Mouse (Mus musculus): Measurements from ENCODE around the gene Cd160.
A peak's percentile ranks its signal among the peaks of the same experiment; 100 is the strongest.

Gene Cd160

GRCm38 (mm10) chr3:96829856-96830255, 705 bp upstream of the Cd160 start:
- DNase-seq (ENCODE audit: low spot score in 2 of 2), result no peak

DNA sequence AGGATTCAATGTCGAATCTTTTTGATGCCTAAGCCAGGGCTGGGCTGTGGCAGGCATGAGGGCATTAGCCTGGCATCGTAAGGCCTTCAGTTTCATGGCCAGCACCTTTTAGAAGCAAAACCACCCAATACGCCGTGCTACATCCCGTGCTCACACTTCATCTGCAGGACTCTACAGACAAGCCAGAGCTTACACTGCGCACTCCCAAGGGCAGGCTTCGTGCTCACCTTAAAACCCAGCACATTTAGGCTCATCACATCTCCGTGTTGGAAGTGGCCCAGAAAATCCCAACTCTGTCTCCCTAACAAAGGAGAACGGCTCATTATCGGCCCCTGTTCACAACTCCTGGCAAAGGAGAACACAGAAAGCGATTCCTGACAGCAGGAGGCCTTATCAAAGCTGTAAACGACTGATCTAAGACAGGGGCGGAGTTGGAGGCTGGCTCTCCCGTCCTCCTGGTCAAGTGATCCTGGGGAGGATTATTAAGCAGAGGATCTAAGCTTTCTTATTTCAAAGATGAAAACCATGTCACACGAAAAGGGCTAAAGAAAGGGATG, 765 bp downstream of the Cd160 start:
- DNase-seq (ENCODE audit: low spot score in 2 of 2), result no peak

DNA sequence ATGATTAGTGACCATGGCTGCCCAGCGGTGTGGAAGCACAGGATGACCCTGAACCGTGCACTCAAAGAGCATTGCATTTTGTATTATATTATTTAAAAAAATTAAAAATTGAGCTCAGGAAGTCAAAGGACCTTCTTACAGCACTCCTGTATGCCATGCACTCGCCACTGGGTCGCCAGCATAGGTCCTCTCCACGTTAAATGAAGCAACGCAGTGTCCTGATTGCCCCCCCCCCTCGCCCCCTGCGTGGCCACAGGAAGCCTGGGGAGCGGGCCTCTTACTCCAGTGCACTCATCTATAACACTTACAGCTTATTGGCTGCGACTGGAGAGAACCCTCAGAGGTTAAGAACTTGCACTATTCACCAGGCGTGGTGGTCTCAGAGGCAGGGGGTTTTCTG, 3.9 kb downstream of the Cd160 start:
- DNase-seq (ENCODE audit: low spot score in 2 of 2), result no peak

DNA sequence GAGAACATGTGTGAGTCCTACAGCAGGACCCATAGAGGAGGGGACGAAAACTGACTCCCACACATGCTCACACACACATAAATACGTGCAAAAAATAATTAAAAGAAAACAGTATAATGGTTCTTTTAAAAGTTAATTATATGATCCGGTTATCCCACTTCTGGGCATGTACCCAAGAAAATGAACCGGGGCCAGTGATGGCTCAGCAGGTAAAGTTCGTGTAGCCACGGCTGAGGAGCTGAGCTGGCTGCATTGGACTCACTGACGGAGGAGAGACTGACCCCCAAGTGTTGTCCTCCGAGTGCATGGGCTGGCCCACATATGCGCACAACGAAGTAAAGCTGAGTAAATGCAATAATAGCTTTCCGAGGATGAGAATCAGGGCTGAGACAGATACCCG, 4.5 kb downstream of the Cd160 start:
- no peak for DNase-seq (ENCODE audit: low spot score in 2 of 2)

GRCm38 (mm10) chr3:96823701-96824100, 5.5 kb downstream of the Cd160 start:
- no peak for DNase-seq (ENCODE audit: low spot score in 2 of 2)

DNA sequence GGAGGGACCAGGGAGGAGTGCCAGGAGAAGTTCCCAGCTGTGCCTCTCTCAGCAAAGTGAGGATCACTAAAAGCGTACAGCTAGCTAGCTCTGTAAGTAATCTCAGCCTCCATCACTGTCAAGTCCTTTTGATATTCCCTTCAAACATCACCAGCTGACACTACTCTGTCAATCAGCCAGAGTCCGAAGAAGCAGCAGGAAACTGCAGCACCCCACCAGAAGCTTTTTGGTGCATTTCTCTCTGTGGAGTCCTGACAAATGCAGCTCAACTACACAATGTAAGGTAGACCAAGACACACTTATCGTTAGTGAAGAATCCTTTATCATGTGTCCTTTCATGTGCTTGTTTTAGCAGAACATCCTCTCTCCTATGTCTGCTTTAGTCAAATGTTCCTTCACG, 7.6 kb downstream of the Cd160 start:
- no peak for DNase-seq (ENCODE audit: low spot score in 2 of 2)

- no peak for DNase-seq (ENCODE audit: low spot score in 2 of 2)
Measured at GRCm38 (mm10) chr3:96820116-96820915, 8.8 kb downstream of the Cd160 start.

DNA sequence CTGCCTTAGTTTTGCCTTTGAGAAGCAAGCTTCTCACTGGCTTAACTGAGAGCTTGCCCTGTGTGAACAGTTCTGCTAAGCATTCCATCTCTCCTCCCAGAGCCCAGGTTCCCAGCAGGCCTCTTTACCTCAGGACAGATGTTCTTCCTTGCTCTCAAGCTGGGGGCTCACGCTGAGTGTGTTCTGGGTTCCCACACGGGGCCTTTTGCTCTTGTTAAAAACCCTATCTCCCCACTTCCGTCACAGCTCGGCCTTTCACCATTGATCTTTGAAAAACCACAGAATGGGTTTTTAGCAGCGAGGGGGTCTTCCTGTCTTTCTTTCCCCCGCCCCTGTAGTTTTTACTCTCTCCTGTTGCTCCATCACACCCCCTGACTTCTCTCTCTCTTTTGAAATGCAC, 14.8 kb downstream of the Cd160 start:
- no peak for DNase-seq (ENCODE audit: low spot score in 2 of 2)

GRCm38 (mm10) chr3:96813591-96814244, 15.4 kb downstream of the Cd160 start:
- no peak for DNase-seq (ENCODE audit: low spot score in 2 of 2)

GRCm38 (mm10) chr3:96813106-96813505, 16.0 kb downstream of the Cd160 start:
- DNase-seq (ENCODE audit: low spot score in 2 of 2), result peak; percentile 11 to 41

DNA sequence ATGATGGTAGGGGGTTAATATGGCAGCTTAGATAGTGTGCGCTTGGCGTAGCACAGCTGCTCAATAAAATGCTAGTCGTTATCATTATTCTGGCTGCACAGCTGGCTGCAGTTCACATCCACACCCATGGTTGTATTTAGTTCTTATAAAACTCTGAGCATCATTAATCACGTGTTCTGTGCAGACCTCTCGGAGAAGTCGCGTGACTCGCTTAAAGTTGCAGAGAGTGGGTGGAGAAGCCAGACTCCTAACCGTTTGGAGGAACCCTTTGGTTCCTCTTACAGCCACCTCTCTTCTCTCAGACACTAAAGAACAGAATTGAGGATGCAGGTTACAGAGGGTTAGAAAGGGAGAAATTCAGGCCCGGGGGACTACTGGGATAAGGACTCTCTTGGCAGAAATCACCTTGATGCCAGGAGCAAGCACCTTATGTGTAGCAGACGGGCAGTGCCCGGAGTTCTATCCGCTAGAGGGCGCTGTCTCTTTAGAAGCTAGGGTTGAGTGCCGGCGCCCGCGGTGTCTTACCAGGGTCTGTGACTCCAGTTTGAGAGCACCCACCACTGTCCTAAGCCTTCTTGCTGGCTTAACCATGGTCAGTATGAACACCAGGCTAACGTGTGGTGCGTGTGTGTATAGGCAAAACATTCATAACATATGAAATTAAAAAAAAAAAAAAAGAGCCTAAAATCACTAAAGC, 16.6 kb downstream of the Cd160 start:
- DNase-seq (ENCODE audit: low spot score in 2 of 2), result peak; percentile 83 to 84

DNA sequence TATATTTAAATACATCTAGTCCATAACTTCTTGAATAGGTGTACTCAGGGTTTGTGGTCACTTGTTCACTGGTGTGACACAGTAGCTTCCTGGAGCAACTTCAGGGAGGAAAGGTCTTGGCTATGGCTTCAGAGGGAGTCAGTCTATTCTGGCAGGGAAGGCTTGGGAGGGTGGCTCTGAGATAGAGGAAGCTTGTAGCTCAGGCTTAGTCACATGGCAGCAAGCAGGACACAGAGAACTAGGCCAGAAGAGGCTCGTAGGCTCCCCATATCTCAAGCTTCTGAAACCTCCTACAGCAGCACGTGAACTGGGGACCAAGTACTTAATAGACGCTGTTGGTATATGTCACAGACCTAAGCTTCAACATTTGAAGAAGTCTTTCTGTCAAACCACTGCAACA, 17.9 kb downstream of the Cd160 start:
- DNase-seq (ENCODE audit: low spot score in 2 of 2), result no peak

DNA sequence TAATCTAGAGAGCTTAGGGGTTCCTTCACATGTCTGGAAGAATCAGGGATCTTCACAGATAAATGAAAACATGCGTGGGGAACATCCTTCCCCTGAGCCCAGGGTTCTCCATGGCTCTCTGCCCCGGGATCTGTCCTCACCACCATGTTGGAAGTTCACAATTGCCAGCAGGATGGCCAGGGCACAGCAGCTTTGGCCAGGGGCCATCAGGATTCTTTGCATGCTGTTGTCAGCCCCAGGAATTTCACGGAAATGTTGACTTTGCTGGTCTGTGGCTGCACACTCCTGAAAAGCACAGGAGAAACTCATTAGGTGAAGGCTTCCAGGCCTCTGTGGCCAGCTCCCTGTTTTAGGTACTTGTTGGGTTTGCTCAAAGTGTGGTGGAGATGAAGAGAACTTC, 20.5 kb downstream of the Cd160 start:
- no peak for DNase-seq (ENCODE audit: low spot score in 2 of 2)

DNA sequence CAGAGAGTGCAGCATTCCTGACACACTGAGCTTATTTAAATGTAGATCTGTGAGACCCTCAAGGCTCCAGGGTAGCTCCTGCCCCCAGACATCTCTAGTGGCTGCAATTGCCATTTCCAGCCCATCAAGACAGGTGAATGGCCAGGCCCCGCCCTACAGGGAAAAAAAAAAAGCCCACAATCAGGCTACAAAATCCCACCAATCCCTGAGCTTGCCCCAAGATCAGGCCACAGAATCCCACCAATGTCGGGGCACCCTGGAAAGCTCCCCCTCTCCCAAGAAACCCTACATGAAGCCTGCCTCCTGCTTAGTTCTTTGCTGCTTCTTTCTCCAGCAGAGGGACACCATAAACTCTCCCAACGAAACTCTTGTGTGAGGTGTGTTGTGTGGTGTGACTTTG, 21.0 kb downstream of the Cd160 start:
- no peak for DNase-seq (ENCODE audit: low spot score in 2 of 2)

GRCm38 (mm10) chr3:96802214-96802613, 26.9 kb downstream of the Cd160 start:
- DNase-seq (ENCODE audit: low spot score in 2 of 2), result no peak

DNA sequence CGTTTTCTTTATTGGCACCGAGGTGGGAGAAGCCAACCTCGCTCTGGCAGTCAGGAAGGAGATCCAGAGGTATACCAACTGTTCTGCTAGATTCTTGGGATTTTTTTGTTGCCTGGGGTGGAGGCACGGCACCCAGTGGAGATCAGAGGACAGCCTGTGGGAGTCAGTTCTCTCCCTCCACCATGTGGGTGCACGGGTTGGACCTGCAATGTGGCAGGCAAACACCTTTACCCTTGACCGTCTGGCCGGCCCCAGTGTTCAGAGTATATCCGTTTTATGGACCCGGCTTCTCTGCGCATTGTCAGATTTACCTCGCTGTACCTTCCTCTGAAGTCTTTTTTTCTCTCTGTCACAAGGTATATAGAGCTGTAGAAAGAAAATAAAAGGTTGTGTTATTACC, 28.9 kb downstream of the Cd160 start:
- no peak for DNase-seq (ENCODE audit: low spot score in 2 of 2)

DNA sequence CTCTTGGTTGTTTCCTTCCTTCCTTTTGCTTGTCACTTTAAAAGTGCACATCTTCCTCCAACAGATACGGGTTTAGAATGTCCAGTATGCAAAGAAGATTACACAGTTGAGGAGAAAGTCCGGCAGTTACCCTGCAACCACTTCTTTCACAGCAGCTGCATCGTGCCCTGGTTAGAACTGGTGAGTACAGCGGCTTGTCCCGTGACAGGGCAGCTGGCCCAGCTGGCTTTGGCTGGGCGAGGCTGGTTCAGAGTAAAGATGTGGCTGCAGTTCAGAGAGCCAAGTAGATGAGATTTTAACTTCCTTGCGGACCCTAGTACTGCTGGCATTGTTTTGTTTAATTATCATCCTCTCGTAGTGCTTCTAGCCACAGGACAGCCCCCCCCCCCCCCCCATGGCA, 40.6 kb downstream of the Cd160 start:
- no peak for DNase-seq (ENCODE audit: low spot score in 2 of 2)

GRCm38 (mm10) chr3:96787784-96788183, 41.4 kb downstream of the Cd160 start:
- no peak for DNase-seq (ENCODE audit: low spot score in 2 of 2)

- DNase-seq (ENCODE audit: low spot score in 2 of 2), result no peak
Measured at GRCm38 (mm10) chr3:96782236-96782635, 46.9 kb downstream of the Cd160 start.

DNA sequence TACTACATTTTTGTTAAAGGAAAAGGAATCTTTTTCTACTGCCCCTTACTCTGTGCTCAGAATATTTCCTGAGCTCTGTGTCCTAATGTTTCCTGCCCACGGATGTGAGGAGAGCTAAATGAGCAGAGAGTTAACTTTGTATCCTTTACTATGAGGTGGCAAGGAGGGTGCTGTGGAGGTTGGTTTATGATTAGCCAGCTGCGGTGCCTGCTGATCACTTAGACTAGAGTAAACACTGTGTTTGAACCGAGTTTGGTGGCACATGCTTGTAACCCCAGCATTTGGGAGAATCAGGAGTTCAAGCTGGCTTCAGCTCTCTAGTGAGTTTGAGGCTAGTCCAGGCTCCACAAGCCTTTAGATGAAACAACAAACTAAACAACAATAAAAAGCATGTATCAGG, 52.0 kb downstream of the Cd160 start:
- no peak for DNase-seq (ENCODE audit: low spot score in 2 of 2)

DNA sequence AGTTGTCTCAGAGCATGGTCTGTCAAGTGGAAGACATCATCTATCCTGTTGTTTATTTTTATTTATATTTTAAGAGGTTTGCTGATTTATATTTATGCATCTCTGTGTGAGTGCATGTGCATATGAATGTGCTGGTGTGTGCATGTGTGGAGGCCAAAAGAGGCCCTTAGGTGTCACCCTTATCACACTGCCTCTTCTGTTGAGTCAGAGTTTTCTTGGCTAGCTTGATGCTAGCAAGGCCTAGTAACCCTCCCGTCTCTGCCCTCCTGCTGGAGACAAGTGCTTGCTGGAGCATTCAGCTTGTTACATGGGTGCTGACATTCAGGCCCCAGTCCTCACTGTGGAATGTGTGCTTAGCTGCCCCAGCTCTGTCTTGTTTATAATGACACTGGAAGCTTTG, 56.2 kb downstream of the Cd160 start:
- no peak for DNase-seq (ENCODE audit: low spot score in 2 of 2)

DNA sequence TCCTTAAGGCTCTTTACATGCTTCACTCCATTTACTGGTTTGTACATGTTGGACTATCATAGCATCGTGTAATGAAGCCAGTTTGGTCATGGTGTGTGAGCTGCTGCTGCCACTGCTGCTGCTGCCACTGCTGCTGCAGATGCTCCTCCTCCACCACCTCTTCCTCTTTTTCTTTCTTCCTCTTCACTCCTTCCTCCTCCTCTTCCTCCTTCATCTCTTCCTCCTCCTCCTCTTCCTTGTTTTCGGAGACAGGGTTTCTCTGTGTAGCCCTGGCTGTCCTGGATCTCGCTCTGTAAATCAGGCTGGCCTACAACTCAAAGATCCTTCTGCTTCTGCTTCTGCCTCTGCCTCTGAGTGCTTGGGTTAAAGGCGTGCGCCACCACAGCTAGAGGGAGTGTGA, 59.2 kb downstream of the Cd160 start:
- no peak for DNase-seq (ENCODE audit: low spot score in 2 of 2)

- DNase-seq (ENCODE audit: low spot score in 2 of 2), result no peak
Measured at GRCm38 (mm10) chr3:96764528-96764927, 64.6 kb downstream of the Cd160 start.
